Mouse (Mus musculus) C2C12 (cell line): ENCODE data around the gene Trmt2b.

Source experiments
- CEBPB ChIP-seq: IDR thresholded peaks from one replicate; pipeline ENCODE4 v1.6.1; 2011; ENCODE audit warnings: low read depth, mild to moderate bottlenecking, control low read depth, moderate library complexity
- CTCF ChIP-seq: IDR thresholded peaks from one replicate; pipeline ENCODE4 v1.5.1; 2011; ENCODE audit not compliant: control insufficient read depth, insufficient read depth, insufficient read length
- FOSL1 ChIP-seq: IDR thresholded peaks from one replicate; pipeline ENCODE4 v1.8.0; 2011; ENCODE audit warnings: mild to moderate bottlenecking, low read length; ENCODE audit not compliant: poor library complexity, insufficient read depth, severe bottlenecking
- MAX ChIP-seq: IDR thresholded peaks from one replicate; pipeline ENCODE4 v1.6.1; 2011; ENCODE audit warnings: mild to moderate bottlenecking, control low read depth
- MYOG ChIP-seq: IDR thresholded peaks from one replicate; pipeline ENCODE4 v1.6.1; 2011; ENCODE audit not compliant: control insufficient read depth, insufficient read length; ENCODE audit errors: extremely low read depth
- USF1 ChIP-seq: IDR thresholded peaks from one replicate; pipeline ENCODE4 v1.6.1; 2011; ENCODE audit warnings: low read depth, mild to moderate bottlenecking, control low read depth, moderate library complexity

GRCm38 (mm10) chrX:134221856-134222255 lies 54.9 kb downstream of the Trmt2b start, which contains the start of gene Nox1:
- TF ChIP-seq MAX: no peak
- TF ChIP-seq CTCF: no peak
- TF ChIP-seq MYOG: no peak
- TF ChIP-seq USF1: no peak
- TF ChIP-seq CEBPB: no peak
- TF ChIP-seq FOSL1: no peak
